Mouse (Mus musculus): ENCODE measurements around the gene Sftpd. TPM values are rescaled to one million over a fixed set of nuclear protein-coding genes. Genes with fewer than 3 reads are reported as not detected.

Gene Sftpd
- polyA plus RNA-seq, 1 experiment from 2014 or later, result 0.19 TPM

DNA sequence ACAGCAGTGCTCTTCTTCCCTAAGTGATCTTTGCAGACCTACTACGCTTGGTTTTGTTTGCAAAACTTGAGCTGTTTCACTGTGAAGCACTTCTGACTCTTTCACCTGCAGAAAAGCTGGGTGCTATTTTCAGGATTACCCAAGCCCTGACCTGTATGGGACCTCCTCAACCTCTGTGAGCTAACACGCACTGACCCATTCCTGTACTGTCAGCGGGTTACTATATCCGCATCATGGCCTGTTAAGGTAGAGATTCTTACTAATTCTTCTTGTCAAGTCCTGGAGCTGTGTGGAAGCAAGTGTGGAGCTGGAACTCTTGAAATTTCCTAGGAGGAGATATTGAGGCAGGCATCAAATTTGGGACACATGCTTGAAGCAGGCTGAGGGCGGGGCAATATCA lies 60.3 kb downstream of the Sftpd start:
- Histone ChIP-seq H3K9ac (ENCODE audit: low read length) (no peak overlapping the region), H3K27ac (ENCODE audit: low read length) (no peak overlapping the region), H3K36me3 (ENCODE audit: control insufficient read depth, insufficient read depth, low read length) (no peaks in the 10 kb centered on the region), H3K9me3 (replicated peaks; ENCODE audit: control insufficient read depth, low read length) (no peaks in the 10 kb centered on the region), H3K4me3 (replicated peaks; ENCODE audit: low read length) (no peak overlapping the region), H3K4me1 (ENCODE audit: control insufficient read depth, insufficient read depth, low read length) (no peaks in the 10 kb centered on the region), H3K4me2 (ENCODE audit: low read depth, low read length) (no peak overlapping the region), H3K27me3 (ENCODE audit: control insufficient read depth, insufficient read depth, low read length) (no peaks in the 10 kb centered on the region)
- ATAC-seq (ENCODE audit: insufficient read depth, low FRiP score), result no peak
- 84% methylated on average over 5 of the region's 5 CpGs for WGBS

Other genes starting within 250 kb of the Sftpd start
- 77.3 and 88.1 TPM in 2 replicates for gene Tspan14, start 218.3 kb downstream of the Sftpd start, polyA plus RNA-seq (2015; fragmentation: Nextera tagmentation; extraction: Ambion mirVana)
- 42.4 and 45.1 TPM in 2 replicates for gene Fam213a, start 171.4 kb downstream of the Sftpd start, polyA plus RNA-seq (2015; fragmentation: Nextera tagmentation; extraction: Ambion mirVana)
- not detected in 2 replicates for gene Dydc2, start 115.9 kb downstream of the Sftpd start, polyA plus RNA-seq (2015; fragmentation: Nextera tagmentation; extraction: Ambion mirVana)
- not detected in 2 replicates for gene Dydc1, start 112.2 kb downstream of the Sftpd start, polyA plus RNA-seq (2015; fragmentation: Nextera tagmentation; extraction: Ambion mirVana)
- gene Mat1a, start 80.1 kb downstream of the Sftpd start, polyA plus RNA-seq (2015; fragmentation: Nextera tagmentation; extraction: Ambion mirVana), result 9.0 and 9.3 TPM in 2 replicates
- not detected in 2 replicates for gene Sftpa1, start 53.4 kb downstream of the Sftpd start, polyA plus RNA-seq (2015; fragmentation: Nextera tagmentation; extraction: Ambion mirVana)
- gene Mbl1, start 33.7 kb downstream of the Sftpd start, polyA plus RNA-seq (2015; fragmentation: Nextera tagmentation; extraction: Ambion mirVana), result 1.7 and 2.2 TPM in 2 replicates
- gene Gm2832, start 93.7 kb upstream of the Sftpd start, polyA plus RNA-seq (2015; fragmentation: Nextera tagmentation; extraction: Ambion mirVana), result not detected in 2 replicates
- not detected in 2 replicates for gene Gm5798, start 163.5 kb upstream of the Sftpd start, polyA plus RNA-seq (2015; fragmentation: Nextera tagmentation; extraction: Ambion mirVana)
- not detected in 2 replicates for gene Gm7945, start 201.2 kb upstream of the Sftpd start, polyA plus RNA-seq (2015; fragmentation: Nextera tagmentation; extraction: Ambion mirVana)
- gene Gm6482, start 223.1 kb upstream of the Sftpd start, polyA plus RNA-seq (2015; fragmentation: Nextera tagmentation; extraction: Ambion mirVana), result not detected in 2 replicates